ENCODE assay signal across 13 mouse cellular contexts in the genomic region with DNA sequence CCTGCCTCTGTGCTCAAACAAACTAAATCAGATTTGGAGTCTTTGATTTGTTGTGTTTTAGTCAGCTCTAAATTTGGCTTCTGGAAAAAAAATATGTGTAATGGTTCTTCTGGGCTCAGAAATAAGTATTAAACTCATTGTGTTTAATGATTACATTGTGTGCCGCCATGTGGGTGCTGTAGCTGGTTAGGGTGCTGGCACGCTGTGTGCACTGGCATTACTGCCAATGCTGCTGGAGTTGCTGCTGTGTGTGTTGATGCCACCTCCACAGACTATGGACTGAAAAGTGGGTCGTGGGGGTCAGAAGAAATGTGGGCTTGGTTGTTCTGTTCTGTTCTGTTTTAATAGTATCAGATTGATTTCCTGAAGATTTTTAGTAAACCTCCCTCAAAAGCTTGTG.
A peak's percentile ranks its signal among the peaks of the same experiment; 100 is the strongest.
DNase-seq lines count a peak whose midpoint lies in the region.
"Had no signal": no experiment of that assay in that cellular context is flagged by ENCODE, and none has a peak within 500 bp of the region (broad histone marks: within the 10 kb centered on the region; RNA-seq: fewer than 3 reads in every experiment).

No protein-coding gene starts in this region.

- intact Hi-C loops in heart, postnatal 25 days (cut with DNase I): no loop called here

- peak; percentile 85 for DNase-seq in heart, adult 11 months
- no peak for DNase-seq in heart, postnatal 25 days (ENCODE audit: low spot score)
- peak; percentile 38 to 56 for DNase-seq in kidney, postnatal 36 days
- DNase-seq in kidney, postnatal 10 days: no peak
- DNase-seq in layer of hippocampus, adult 9-11 months: peak; percentile 47
- DNase-seq in layer of hippocampus, adult 8-10 months (ENCODE audit: low spot score in 2 of 2): no peak
- DNase-seq in lung, postnatal 10 days: no peak
- DNase-seq: adrenal gland, adult 2 months; adrenal gland, postnatal 25 days; cerebellum, adult 2 months; cerebellum, postnatal 10 days; gastrocnemius, postnatal 14 days; heart, postnatal 36 days had no signal

Comparison
In these comparisons a context has a peak if more than half of its experiments do, and no peak if none do; other contexts are left out.
1. DNase-seq: peak in heart, adult 11 months (single experiment), kidney, postnatal 36 days (2 of 2) and layer of hippocampus, adult 9-11 months (single experiment); none in heart, postnatal 25 days (single experiment), kidney, postnatal 10 days (single experiment), layer of hippocampus, adult 8-10 months (0 of 2) and lung, postnatal 10 days (single experiment).